9 mouse cellular contexts compared by ENCODE assay signal in the genomic region with DNA sequence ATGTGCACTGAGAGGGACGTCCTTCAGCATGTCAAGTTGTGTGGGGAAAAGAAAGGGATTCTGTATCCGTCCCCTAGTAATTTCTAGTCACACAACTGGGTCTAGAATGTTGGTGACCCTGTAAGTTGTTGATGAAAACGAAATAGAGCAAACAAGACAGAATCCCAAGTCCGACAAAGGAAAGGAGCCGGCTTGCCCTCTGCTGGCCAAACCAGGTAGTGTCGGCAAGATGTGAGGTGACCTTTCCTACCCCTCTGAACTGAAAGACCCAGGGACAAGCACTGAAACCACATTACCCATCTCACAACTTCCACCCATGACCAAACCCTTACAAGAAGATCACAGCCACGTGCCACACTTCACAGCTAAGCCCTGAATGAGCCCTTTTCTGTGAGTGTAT. TPM values are rescaled to one million over a fixed set of nuclear protein-coding genes. Genes with fewer than 3 reads are reported as not detected.
A peak's percentile ranks its signal among the peaks of the same experiment; 100 is the strongest.
DNase-seq lines count a peak whose midpoint lies in the region; TF ChIP-seq lines count a peak whose summit lies in the region.
"Had no signal": no experiment of that assay in that cellular context is flagged by ENCODE, and none has a peak within 500 bp of the region (broad histone marks: within the 10 kb centered on the region; RNA-seq: fewer than 3 reads in every experiment).

No protein-coding gene starts in this region.

- no peak overlapping the region for H3K4me3 ChIP-seq in olfactory bulb, adult 2 months (ENCODE audit: insufficient read depth, low read depth, low read length)
- H3K4me3 ChIP-seq: myocyte had no signal

- H3K27ac ChIP-seq in olfactory bulb, adult 2 months (ENCODE audit: insufficient read depth, low read depth, low read length): no peak overlapping the region

- peak; percentile 76 for TF ChIP-seq CTCF in olfactory bulb, adult 2 months (IDR thresholded peaks at IDR 0.05; ENCODE audit: insufficient read depth, low read depth, low read length)

- 15% methylated on average over 7 of the region's 7 CpGs for WGBS in olfactory bulb, adult 2 months

- intact Hi-C loops in left cerebral cortex, postnatal 36 days (cut with DNase I): no loop called here

- no peaks in the 10 kb centered on the region for H3K4me1 ChIP-seq in olfactory bulb, adult 2 months (ENCODE audit: control insufficient read depth, insufficient read depth, low read length)

- peak; percentile 67 for DNase-seq in right cerebral cortex, adult 18-20 months
- no peak for DNase-seq in right cerebral cortex, postnatal 36 days (ENCODE audit: low spot score in 2 of 2)
- DNase-seq in ZHBTc4 (ENCODE audit: low read depth, low spot score): peak; percentile 70
- peak; percentile 87 to 90 for DNase-seq in cerebellum, postnatal 14 days
- DNase-seq in heart, adult 8-10 months (ENCODE audit: low spot score): peak; percentile 61
- DNase-seq in left cerebral cortex, postnatal 36 days (ENCODE audit: low spot score in 2 of 2): peak; percentile 59 to 62
- DNase-seq in thymus, postnatal 36 days: peak; percentile 62 to 70

- no peak for TF ChIP-seq POLR2A in olfactory bulb, adult 2 months (IDR thresholded peaks at IDR 0.05; ENCODE audit: insufficient read depth, low read depth, low read length)

RNA-seq across cellular contexts. Expression of gene Tbc1d30, which starts 20.1 kb away (rescaled TPM):
- total RNA-seq in heart, adult 8-10 months (2022): 1 to 10 TPM; 1.6 to 3.4 (median 1.9) TPM
- 10 to 100 TPM; 78.5 to 92.3 TPM for total RNA-seq in left cerebral cortex, postnatal 36 days (2021)
- not detected in 2 replicates for polyA plus RNA-seq in olfactory bulb, adult 2 months (2012; ENCODE audit: insufficient read depth, insufficient read length, low replicate concordance, missing spikeins)
- polyA plus RNA-seq: myocyte had no signal

RNA-seq across cellular contexts. Expression of gene Gns, which starts 34.0 kb away (rescaled TPM):
- 10 to 100 TPM; 87.6 to 95.8 (median 92.4) TPM for total RNA-seq in heart, adult 8-10 months (2022)
- total RNA-seq in left cerebral cortex, postnatal 36 days (2021): 10 to 100 TPM; 78.5 to 80.8 TPM
- polyA plus RNA-seq in olfactory bulb, adult 2 months (2012; ENCODE audit: insufficient read depth, insufficient read length, low replicate concordance, missing spikeins): not detected in 2 replicates

Comparison
In these comparisons a context has a peak if more than half of its experiments do, and no peak if none do; other contexts are left out.
1. DNase-seq: peak in right cerebral cortex, adult 18-20 months (single experiment), ZHBTc4 (single experiment), cerebellum, postnatal 14 days (2 of 2), heart, adult 8-10 months (single experiment), left cerebral cortex, postnatal 36 days (2 of 2) and thymus, postnatal 36 days (2 of 2); none in right cerebral cortex, postnatal 36 days (0 of 2).
2. RNA of gene Tbc1d30, which starts 20.1 kb away (total RNA-seq): 78.5 to 92.3 TPM in left cerebral cortex, postnatal 36 days; 1.6 to 3.4 TPM in heart, adult 8-10 months; every median in the first group is over 10 times any median in the second.